Mouse (Mus musculus): ENCODE measurements at regions not wholly inside any gene's neighbourhood (a gene's known extent, or its start where the extent isn't known, plus 50 kb on each side); places are given as distances from the start of the nearest gene placed in this dataset.

GRCm38 (mm10) chr4:62807926-62808552 is 157.3 kb upstream of the Zfp618 start:
- ATAC-seq (ENCODE audit: insufficient number of reproducible peaks, low FRiP score, low TSS enrichment) = no peak

GRCm38 (mm10) chr4:62808553-62808950 is 156.8 kb upstream of the Zfp618 start:
- ATAC-seq (ENCODE audit: insufficient number of reproducible peaks, low FRiP score, low TSS enrichment) = no peak

GRCm38 (mm10) chr4:62809048-62809447 is 156.3 kb upstream of the Zfp618 start:
- ATAC-seq (ENCODE audit: insufficient number of reproducible peaks, low FRiP score, low TSS enrichment) = no peak

GRCm38 (mm10) chr4:62819889-62820288 is 145.5 kb upstream of the Zfp618 start:
- ATAC-seq (ENCODE audit: insufficient number of reproducible peaks, low FRiP score, low TSS enrichment) = no peak

- ATAC-seq (ENCODE audit: insufficient number of reproducible peaks, low FRiP score, low TSS enrichment) = no peak
Measured at GRCm38 (mm10) chr4:62821288-62821687, 144.1 kb upstream of the Zfp618 start.

- no peak for ATAC-seq (ENCODE audit: insufficient number of reproducible peaks, low FRiP score, low TSS enrichment)
Measured at GRCm38 (mm10) chr4:62822568-62822967, 142.8 kb upstream of the Zfp618 start.

GRCm38 (mm10) chr4:62823082-62823481 is 142.3 kb upstream of the Zfp618 start:
- no peak for ATAC-seq (ENCODE audit: insufficient number of reproducible peaks, low FRiP score, low TSS enrichment)

GRCm38 (mm10) chr4:62823555-62824250 is 141.7 kb upstream of the Zfp618 start:
- no peak for ATAC-seq (ENCODE audit: insufficient number of reproducible peaks, low FRiP score, low TSS enrichment)

GRCm38 (mm10) chr4:62824581-62824980 is 140.8 kb upstream of the Zfp618 start:
- ATAC-seq (ENCODE audit: insufficient number of reproducible peaks, low FRiP score, low TSS enrichment) = no peak

- ATAC-seq (ENCODE audit: insufficient number of reproducible peaks, low FRiP score, low TSS enrichment) = no peak
Measured at GRCm38 (mm10) chr4:62825256-62825655, 140.1 kb upstream of the Zfp618 start.

GRCm38 (mm10) chr4:62828963-62829362 is 136.4 kb upstream of the Zfp618 start:
- no peak for ATAC-seq (ENCODE audit: insufficient number of reproducible peaks, low FRiP score, low TSS enrichment)

- ATAC-seq (ENCODE audit: insufficient number of reproducible peaks, low FRiP score, low TSS enrichment) = no peak
Measured at GRCm38 (mm10) chr4:62833944-62834343, 131.4 kb upstream of the Zfp618 start.

GRCm38 (mm10) chr4:62836875-62837274 is 128.5 kb upstream of the Zfp618 start:
- ATAC-seq (ENCODE audit: insufficient number of reproducible peaks, low FRiP score, low TSS enrichment) = no peak

- no peak for ATAC-seq (ENCODE audit: insufficient number of reproducible peaks, low FRiP score, low TSS enrichment)
Measured at GRCm38 (mm10) chr4:62850526-62850925, 114.8 kb upstream of the Zfp618 start.

- ATAC-seq (ENCODE audit: insufficient number of reproducible peaks, low FRiP score, low TSS enrichment) = no peak
Measured at GRCm38 (mm10) chr4:62853335-62853734, 112.0 kb upstream of the Zfp618 start.

GRCm38 (mm10) chr4:62856406-62856805 is 109.0 kb upstream of the Zfp618 start:
- no peak for ATAC-seq (ENCODE audit: insufficient number of reproducible peaks, low FRiP score, low TSS enrichment)

- ATAC-seq (ENCODE audit: insufficient number of reproducible peaks, low FRiP score, low TSS enrichment) = no peak
Measured at GRCm38 (mm10) chr4:62862756-62863155, 102.6 kb upstream of the Zfp618 start.

GRCm38 (mm10) chr4:62870391-62870983 is 94.9 kb upstream of the Zfp618 start:
- ATAC-seq (ENCODE audit: insufficient number of reproducible peaks, low FRiP score, low TSS enrichment) = no peak; the same call in 1 of the 2 replicates

GRCm38 (mm10) chr4:62872562-62872961 is 92.8 kb upstream of the Zfp618 start:
- no peak for ATAC-seq (ENCODE audit: insufficient number of reproducible peaks, low FRiP score, low TSS enrichment)

GRCm38 (mm10) chr4:62873986-62874385 is 91.4 kb upstream of the Zfp618 start:
- ATAC-seq (ENCODE audit: insufficient number of reproducible peaks, low FRiP score, low TSS enrichment) = no peak

GRCm38 (mm10) chr4:62878063-62878462 is 87.3 kb upstream of the Zfp618 start:
- no peak for ATAC-seq (ENCODE audit: insufficient number of reproducible peaks, low FRiP score, low TSS enrichment)

- ATAC-seq (ENCODE audit: insufficient number of reproducible peaks, low FRiP score, low TSS enrichment) = no peak
Measured at GRCm38 (mm10) chr4:62878927-62879326, 86.4 kb upstream of the Zfp618 start.

All from cerebellum, adult (tissue).